Mouse (Mus musculus) frontal cortex, postnatal 10 days (tissue): ENCODE data around the gene Dtl.

Experiments used
- DNase-seq, 2 experiments: peaks; one replicate each; pipeline ENCODE4 v3.0.0; 2022; ENCODE audit warnings: low spot score in 2 of 2, mixed read lengths in 1 of 2

Gene Dtl

DNA sequence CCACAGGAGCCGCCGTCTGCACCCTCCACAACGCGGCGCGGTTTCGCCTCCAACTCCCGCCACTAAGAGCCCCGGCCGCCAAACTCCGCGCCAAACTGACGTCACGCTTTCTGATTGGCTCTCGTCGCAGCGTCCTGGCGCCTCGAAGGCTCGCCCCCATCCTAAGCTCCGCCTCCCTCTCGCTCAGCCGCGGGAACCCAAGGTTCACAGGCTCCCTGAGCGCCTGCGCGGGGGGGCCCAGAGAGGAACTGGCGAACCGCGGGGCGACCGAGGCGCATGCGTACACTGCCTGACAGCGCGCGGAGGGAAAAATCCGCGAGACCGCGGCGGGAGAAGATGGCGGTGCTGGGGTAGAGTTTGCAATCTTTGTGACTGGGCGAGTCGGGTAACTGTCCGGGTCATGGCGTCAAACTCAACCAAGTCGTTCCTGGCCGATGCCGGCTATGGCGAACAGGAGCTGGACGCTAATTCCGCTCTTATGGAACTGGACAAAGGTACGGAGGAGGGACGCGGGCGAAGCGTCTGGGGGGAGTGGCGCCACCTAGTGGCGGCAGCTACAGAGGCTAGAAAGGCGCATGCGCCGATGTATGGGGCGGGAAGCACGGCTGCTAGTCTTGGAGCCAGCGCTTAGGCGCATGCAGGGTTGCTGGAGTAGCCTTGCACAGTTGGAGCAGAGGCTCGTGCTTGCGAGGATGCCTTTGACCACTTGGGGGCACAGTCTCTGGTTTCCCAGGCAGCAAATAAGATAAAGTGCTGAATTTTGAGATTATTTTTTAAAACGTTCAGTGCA, at the start of gene Dtl, which contains the start of gene Ints7:
Dtl (minus strand) TSS at position 87 of the 790 bp plus-strand sequence.
Ints7 (plus strand) TSS at position 179 of the 790 bp plus-strand sequence.
- DNase-seq, result peak; percentile 98 to 99

DNA sequence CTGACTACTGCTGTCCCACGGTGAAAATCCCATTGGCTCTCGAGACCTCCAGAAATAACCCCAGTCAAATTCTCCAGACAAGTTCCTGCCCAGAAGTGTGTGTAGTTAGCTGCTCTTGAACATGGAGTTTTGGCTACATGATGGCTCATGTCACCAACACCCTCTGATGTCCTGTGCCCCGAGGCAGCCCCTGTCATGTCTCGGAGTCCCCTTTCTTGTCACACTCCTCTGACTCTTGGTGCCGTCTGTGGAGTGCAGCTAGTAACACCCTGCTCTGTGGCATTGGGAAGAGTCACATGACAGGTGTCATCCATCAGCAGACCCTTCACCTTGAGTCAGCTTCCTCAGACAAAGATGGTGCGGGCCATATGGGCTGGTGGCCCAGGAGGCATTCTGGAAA, 49.7 kb upstream of the Dtl start:
- no peak for DNase-seq

DNA sequence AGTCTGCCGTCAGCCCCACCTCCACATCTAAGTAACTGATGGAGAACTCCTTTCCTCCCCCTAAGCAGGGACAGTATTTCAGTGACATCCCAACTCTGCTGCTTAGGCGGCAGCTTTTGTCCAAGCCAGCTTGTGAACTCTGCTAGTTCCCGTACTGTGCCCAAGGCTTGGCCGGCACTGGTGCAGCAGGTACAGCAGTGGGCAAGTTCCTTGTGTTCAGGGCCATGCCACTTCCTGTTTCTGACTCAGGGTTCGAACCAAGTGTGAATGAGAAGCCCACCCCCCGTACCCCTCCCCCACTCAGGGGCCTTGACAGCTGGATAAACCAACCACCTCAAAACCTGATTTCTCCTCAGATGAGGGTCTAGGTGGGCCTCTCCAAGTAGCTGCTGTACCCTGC, 49.1 kb upstream of the Dtl start:
- no peak for DNase-seq

DNA sequence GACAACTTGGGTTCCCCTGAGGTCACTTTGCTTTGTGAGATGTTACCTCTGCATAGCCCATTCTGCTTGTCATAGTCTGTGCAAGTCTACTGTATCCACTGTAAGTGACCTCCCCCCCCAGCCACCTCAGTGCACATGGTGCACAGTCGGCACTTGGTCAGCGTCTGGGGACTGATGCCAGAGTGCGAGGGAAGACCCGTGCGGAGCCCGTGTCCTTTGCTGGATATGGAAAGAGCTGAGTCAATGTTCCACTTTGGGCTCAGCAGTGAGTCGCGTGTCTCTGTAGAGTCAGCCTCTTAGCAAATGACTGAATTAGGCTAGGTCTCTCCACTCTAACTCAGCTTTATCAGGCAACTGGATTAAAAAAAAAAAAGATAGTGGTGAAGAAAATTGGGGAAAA, 47.5 kb upstream of the Dtl start:
- peak in 1 of 2 experiments; percentile 15 for DNase-seq

DNA sequence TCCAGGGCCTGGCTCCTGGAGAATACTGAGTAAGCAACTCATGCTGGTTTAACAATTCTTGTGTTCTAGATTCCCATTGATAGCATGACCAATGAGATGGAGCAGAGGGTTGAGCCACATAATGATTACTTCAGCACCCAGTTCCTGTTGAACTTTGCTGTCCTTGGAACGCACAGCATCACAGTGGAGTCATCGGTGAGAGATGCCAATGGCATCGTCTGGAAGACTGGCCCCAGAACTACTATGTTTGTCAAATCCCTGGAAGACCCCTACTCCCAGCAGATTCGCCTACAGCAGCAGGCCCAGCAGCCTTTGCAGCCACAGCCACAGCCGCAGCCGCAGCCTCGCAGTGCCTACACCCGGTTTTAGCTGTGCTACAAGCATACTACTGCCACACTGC, 45.8 kb upstream of the Dtl start:
- no peak for DNase-seq

DNA sequence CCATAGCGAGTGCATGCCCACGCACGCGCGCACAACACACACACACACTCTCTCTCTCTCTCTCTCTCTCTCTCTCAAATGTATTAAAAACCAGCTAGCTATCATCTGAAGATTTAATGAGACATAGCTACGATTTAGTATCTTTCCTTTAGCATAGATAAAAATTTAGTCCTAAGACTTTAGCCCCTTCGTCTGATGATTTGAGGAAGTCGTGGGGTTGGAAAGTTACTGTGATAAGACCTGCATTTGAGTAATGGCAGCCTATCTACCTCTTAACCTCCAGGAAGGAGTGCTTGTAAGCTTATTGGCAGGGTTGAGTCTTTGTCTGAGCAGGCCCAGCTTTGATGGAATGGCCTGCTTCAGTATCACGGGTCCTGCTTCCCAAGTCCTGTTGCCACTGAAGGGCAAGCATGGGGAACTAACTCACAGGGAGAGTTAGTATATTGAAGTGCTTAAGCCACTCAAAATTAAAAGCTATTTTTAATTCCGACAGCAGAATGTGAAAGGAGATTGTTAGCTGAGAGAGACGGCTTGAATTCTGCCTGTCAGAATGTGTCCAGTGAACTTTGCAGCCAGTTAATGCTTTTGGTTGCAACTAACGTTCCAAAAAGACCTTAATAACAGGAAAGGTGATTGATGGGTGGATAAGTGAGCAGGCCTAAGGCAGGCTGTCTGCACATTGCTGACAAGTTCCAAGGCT, 42.9 kb upstream of the Dtl start:
- no peak for DNase-seq

DNA sequence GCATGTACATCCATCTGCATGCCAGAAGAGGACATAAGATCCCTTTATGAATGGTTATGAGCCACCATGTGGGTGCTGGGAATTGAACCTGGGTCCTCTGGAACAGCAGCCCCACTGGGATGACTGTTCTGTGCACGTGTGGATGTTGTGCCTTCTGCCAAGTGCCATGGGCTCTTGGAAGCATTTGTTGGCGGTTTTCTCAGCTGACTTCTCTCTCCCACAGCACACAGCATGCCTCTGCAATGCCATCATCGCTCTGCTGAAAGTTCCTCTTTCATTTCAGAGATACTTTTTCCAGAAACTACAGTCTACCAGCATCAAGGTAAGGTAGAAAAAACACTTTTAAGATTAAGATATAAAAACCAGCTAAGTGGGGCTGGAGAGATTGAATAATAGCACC, 42.2 kb upstream of the Dtl start:
- DNase-seq, result no peak

DNA sequence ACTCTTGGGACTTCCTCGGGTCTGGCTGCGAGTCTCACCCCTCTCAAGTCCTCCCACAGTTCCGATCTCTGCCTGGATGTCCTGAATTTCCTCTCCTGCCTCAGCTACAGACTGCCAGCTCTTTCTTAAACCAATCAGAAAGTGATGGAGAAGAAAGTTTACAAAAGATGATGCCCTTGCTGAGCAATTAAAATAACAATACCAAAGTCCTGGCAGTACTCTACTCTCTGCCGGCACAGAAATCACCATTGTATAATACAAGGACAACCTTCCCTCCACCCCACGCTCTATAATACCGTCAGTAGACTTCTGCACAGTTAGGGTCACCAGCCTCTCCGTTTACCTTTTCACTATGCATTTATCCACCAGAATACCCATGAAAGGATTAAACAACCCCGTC, 40.9 kb upstream of the Dtl start:
- DNase-seq, result no peak

DNA sequence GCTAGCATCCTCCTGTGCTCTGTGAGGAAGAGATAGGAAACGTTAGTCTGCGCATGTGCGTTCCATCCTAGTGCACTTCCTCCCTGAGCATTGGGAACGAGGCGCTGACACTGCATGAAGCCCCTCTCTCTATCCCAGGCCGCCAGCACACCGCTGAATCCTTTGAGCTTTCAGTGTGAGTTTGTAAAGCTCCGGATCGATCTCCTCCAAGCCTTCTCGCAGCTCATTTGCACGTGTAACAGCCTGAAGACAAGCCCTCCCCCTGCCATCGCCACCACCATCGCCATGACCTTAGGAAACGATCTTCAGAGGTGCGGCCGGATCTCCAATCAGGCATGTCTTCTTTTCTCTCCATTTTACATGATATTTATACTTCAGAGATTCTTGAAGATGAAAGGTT, 37.5 kb upstream of the Dtl start:
- no peak for DNase-seq

DNA sequence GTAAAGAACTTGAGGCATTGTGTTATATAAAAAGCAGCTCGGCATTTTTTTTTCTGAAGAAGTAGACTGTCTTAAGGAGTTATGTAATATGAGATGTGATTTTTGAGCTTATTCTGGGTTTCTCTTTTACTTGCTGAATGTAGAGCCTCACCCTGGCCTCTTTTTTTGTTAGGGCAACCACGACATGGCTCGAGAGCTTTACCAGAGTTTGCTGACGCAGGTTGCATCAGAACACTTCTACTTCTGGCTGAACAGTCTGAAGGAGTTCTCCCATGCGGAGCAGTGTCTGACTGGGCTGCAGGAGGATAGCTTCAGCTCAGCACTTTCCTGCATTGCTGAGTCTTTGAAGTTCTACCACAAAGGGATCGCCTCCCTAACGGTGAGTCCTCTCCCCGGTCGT, 36.3 kb upstream of the Dtl start:
- DNase-seq, result no peak

DNA sequence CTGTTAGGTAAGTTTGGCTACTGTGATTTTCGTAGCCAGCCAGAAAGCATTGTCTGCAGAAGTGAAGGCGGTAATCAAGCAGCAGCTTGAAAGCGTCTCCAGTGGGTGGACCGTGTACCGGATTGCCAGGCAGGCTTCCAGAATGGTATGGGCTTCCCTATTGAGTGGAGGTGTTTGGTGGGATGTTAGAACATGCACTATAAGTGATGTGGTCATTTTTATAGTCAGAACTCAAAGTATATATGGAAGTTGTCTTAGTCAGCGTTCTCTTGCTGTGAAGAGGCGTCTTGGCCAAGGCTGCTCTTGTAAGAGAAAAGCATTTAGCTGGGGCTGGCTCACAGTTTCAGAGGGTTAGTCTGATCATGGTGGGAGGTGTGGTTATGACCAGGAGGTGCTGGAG, 35.0 kb upstream of the Dtl start:
- no peak for DNase-seq

DNA sequence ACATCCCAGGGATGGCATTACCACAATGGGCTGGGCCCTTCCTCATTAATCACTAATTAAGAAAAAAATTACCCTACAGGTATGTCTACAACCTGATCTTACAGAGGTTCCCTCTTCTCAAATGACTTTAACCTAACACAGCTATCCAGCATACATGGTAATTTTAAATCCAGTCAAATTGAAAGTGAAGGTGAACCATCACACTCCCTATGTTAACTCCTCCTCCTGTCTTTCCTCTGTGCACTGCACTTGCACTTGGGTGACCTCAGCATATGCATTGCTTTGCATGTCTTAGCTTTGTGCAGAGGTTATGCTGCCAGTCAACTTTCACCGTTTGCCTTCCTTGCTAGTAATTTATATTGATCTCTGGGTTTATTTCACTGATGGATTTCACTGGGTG, 34.2 kb upstream of the Dtl start:
- no peak for DNase-seq

DNA sequence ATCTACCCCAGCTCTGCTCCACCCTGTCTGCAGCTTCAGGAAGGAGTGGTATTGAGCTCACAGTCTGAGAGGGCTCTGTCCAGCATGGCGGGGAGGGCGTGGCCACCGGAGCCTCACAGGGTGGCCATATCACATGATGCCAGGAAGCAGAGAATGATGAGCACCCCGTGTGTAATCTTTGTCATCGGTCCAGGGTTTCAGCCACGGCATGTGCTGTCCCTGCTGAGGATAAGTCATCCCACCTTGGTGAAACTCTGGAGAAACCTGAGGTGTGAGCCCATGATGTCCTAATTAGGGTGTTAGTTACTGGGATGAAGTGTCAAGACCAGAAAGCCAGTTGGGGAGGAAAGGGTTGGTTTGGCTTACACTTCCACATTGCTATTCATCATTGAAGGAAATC, 33.7 kb upstream of the Dtl start:
- DNase-seq, result no peak

DNA sequence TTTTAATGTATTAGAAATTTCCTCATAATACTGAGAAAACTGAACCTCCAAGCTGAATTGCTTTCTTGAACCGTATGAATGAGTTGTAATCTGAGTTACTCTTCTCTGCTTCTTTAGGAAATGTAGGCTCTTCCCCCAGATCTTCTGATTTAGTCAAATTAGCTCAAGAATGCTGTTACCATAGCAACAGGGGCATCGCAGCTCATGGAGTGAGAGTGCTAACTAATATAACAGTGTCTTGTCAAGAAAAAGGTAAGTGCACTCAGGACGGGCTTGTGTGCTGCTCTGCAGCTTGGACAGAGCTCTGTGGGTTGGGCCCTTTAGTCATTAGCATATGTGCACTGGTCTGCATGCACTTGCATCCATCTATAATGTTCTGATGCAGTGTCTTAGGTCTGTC, 29.3 kb upstream of the Dtl start:
- DNase-seq, result no peak

DNA sequence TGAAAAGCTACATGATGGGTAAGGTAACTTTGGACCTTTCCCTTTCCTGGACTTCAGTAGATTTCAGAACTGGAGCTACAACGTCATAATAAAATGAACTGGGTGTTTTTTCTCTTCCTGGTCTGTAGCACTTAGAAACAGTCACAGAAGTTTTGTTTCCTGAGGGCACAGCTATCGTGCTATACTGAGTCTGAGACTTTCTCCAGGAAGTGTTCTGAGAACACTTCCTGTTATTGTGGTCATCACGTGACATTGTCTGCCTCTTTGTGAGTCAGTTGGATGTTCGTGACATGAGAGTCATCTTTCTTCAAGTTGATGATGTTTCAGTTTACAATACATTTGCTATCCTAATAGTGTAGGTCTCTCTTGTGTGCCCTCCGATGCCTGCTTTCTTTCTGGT, 23.9 kb upstream of the Dtl start:
- DNase-seq, result no peak

DNA sequence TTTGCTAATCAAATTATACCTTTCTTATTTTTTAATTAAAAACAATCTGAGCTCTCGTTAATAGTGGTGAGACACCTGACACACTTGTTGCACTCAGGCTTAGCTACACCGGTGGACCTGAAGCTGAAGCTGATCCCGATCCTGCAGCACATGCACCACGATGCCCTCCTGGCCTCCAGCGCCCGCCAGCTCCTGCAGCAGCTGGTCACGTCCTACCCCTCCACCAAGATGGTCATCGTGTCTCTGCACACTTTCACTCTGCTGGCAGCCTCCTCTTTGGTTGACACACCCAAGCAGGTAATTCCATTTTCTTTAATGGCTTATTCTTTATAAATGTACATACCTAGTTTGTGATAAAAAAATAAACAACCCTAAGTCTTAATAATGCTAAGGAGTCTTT, 20.7 kb upstream of the Dtl start:
- no peak for DNase-seq

DNA sequence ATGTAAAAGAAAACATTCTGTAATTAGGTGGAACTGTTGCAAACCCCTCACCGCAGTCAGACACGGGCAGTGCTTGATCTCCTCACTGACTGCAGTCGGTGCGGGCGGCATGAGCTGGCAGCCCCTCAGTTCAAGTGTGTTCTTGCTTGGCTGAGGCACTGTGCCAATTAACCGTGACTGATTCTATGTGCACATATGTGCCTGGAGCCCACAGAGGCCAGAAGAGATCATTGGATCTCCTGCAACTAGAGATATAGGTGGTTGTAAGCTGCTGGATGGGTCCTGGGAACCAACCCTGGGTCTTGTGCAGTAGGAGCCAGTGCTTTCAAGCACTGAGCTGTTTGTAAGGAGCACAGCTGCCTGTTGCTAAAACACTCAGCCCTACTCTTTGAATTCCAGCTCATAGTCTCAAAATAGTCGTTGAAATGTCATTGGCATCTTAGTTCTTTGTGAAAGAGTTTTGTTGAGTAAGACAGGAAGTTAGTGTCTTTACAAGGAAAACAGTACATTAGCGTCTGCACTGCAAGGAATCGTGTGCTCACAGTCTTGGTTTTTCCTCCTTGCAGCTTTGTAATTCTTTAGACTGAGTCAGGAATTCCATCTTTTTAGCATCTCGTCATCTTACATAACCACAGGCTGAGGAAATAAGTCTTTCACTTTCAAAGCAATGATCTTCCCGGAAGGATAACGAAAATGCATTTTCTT, 16.8 kb upstream of the Dtl start:
- no peak for DNase-seq

DNA sequence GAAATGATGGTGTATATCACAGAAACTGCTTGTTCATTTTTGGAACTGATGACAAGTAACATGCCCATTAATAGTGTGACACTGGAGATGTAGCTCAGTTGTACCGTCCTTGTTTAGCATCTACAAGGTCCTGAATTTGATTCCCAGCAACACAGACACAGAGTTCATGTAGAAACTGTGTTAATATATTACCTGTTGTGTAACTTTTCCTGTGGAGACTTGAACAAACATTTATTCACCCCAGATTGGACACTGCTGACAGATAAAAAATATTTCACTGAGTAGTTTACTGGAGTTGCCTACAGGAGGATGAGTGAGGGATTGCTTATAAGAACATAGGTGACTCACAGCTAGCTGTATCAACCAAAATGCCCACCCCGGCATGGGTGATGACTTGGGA, 13.4 kb upstream of the Dtl start:
- DNase-seq, result no peak

DNA sequence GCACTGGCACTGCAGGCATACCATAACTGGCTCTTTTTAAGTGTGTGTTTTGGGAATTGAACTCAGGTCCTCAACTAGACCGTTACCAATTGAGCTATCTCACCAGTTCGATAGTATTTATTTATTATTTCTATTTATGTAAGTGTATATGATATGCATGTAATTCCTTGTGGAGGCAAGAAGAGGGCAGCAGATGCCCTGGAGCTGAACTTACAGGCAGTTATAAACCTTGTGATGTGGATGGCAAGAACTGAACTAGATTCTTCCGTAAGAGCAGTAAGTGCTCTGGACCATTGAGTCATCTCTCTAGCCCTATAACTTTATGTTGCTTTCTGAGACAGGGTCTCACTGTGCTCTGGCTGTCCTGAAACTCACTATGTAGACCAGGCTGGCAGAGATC, 11.7 kb upstream of the Dtl start:
- no peak for DNase-seq

DNA sequence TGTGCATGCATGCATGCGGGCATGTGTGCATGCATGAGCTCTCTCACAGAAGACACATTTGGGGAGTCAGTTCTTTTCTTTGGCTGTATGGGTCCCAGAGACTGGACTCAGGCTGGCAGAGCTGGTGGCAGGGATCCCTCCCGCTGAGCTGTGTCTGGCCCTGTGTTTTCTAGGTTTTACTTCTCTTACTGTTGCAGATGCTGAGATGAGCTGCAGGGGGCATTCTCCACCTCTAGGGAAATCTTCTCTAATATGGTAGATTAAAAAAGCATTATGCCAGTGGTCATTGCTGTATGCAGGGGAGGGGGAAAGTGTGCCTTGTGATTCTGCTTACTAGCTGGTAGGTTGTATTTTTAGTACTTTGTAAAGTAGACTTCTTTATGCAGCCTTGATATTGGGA, 10.4 kb upstream of the Dtl start:
- DNase-seq, result no peak

DNA sequence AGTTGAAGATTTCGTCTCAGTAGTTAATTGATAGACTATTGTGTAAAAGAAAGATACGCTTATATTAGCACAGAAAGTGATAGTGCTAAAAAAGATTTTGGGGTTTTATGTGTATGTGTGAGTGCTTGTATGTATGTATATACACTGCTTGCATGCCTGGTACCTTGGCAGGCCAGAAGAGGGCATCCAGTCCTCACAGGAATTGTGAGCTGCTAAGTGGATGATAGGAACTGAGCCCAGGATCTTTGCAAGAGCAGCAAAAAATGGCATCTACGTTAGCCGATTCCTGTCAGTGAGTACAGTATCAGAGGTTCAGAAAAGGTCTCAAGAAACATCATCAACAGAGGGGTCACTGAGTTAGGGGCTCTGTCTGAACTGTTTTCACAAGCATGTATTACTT, 9.1 kb upstream of the Dtl start:
- DNase-seq, result no peak

DNA sequence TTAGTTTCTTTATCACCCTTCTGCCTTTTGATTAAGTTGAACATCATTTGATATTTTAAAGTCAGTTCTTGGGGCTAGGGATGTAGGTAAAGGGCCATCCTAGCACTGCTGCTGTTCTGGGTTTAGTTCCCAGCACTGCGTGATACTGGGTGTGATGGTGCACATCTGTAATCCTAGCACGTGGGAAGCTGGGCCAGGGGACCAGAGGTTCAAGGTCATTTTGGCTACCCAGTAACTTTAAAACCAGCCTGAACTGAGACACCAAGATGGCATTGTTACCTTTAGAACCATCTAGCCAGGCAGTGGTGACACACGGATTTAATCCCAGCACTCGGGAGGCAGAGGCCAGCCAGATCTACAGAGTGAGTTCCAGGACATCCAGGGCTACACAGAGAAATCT, 8.5 kb upstream of the Dtl start:
- DNase-seq, result no peak

DNA sequence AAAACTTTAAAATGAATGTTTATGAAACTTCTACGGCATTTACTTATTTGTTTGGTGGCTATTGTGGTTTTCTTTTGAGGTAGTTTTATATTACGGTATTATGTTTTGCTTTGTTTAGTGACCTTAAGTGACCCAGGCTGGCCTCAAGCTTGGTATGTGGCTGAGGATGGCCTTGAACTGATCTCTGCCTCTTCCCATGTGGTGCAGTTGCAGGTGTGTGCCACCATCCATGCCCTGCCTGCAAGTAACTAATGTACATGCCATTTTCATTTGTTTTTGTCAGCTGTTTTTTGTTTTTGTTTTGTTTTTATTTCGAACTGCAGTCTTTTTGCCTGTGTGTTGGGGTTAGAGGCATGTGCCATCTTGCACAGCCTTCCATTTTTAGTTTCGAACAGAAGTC, 6.3 kb upstream of the Dtl start:
- no peak for DNase-seq
